Mouse (Mus musculus): ENCODE data around the gene Srf.

Gene Srf

GRCm38 (mm10) chr17:46511059-46511710, 44.8 kb downstream of the Srf start:
- peak; percentile 44 for DNase-seq

- no peak for DNase-seq
These were observed 50.4 kb downstream of the Srf start for GRCm38 (mm10) chr17:46505617-46506016.

- no peak for DNase-seq
These were observed 51.9 kb downstream of the Srf start for GRCm38 (mm10) chr17:46503847-46504638.

GRCm38 (mm10) chr17:46502775-46503174, 53.2 kb downstream of the Srf start:
- no peak for DNase-seq
